Mouse (Mus musculus) CH12.LX (cell line): ENCODE measurements around the gene Ddx58. TPM values are rescaled to one million over a fixed set of nuclear protein-coding genes. Genes with fewer than 3 reads are reported as not detected.

Experiments
- DNase-seq: peaks from one replicate; pipeline ENCODE4 v3.0.0-alpha.2; 2013; ENCODE audit errors: extremely low read depth
- H3K27ac ChIP-seq: 2 replicates; pipeline ENCODE4 v1.5.1; 2012; ENCODE audit warnings: low read depth, mild to moderate bottlenecking, control low read depth, moderate library complexity; ENCODE audit not compliant: insufficient read depth
- H3K27me3 ChIP-seq: replicated peaks from 2 replicates; pipeline ENCODE3; 2012; ENCODE audit warnings: inconsistent platforms
- H3K36me3 ChIP-seq, 2 experiments: replicated peaks in 1 of 2; 2 replicates each; pipeline versions ENCODE3 to v1.6.1; 2012; ENCODE audit warnings: inconsistent platforms in 1 of 2, low read length in 1 of 2, mild to moderate bottlenecking in 1 of 2, mixed read lengths in 1 of 2, moderate library complexity in 1 of 2; ENCODE audit not compliant: control insufficient read depth in 1 of 2, insufficient read depth in 1 of 2
- H3K4me1 ChIP-seq, 2 experiments: 2 replicates each; pipeline ENCODE4 v1.6.1; 2012; ENCODE audit warnings: inconsistent platforms in 1 of 2, moderate library complexity in 1 of 2; ENCODE audit not compliant: insufficient read depth in 2 of 2, control insufficient read depth in 1 of 2
- H3K4me2 ChIP-seq: 2 replicates; pipeline ENCODE4 v1.6.1; 2012; ENCODE audit warnings: low read depth, mild to moderate bottlenecking, control low read depth; ENCODE audit not compliant: poor library complexity, insufficient read depth, severe bottlenecking
- H3K4me3 ChIP-seq, 3 experiments: fragments of 150-350 bp in 1 of 3; sonication (generic) in 1 of 3; replicated peaks in 1 of 3; 2 replicates each; pipeline versions ENCODE3 to v1.5.1; 2011 to 2012; ENCODE audit warnings: low read depth in 2 of 3, low read length in 2 of 3, mild to moderate bottlenecking in 2 of 3, moderate library complexity in 2 of 3, control low read depth in 1 of 3, improper control_type of control experiment in 1 of 3, inconsistent platforms in 1 of 3, mixed read lengths in 1 of 3; ENCODE audit not compliant: poor library complexity in 1 of 3
- H3K79me2 ChIP-seq: replicated peaks from 2 replicates; pipeline ENCODE4 v1.6.1; 2012; ENCODE audit warnings: mild to moderate bottlenecking, moderate library complexity; ENCODE audit not compliant: control insufficient read depth, poor library complexity, insufficient read depth, severe bottlenecking; ENCODE audit errors: extremely low read depth
- H3K9ac ChIP-seq: 2 replicates; pipeline ENCODE4 v1.6.1; 2012; ENCODE audit warnings: low read depth, mild to moderate bottlenecking, control low read depth, moderate library complexity; ENCODE audit not compliant: insufficient read depth
- H3K9me3 ChIP-seq: replicated peaks from 2 replicates; pipeline ENCODE3; 2012; ENCODE audit warnings: low read length, inconsistent platforms, mixed read lengths
- BHLHE40 ChIP-seq: IDR thresholded peaks from 2 replicates; pipeline ENCODE4 v1.6.1; 2011; ENCODE audit warnings: mild to moderate bottlenecking, low read depth, low read length, improper control_type of control experiment
- CHD1 ChIP-seq: IDR thresholded peaks from 2 replicates; pipeline ENCODE4 v1.6.1; 2012; ENCODE audit warnings: low read depth, low read length, improper control_type of control experiment, inconsistent platforms
- CHD2 ChIP-seq: IDR thresholded peaks from 2 replicates; pipeline ENCODE4 v1.6.1; 2011; ENCODE audit warnings: low read length, improper control_type of control experiment
- E2F4 ChIP-seq: IDR thresholded peaks from 2 replicates; pipeline ENCODE4 v1.6.1; 2011; ENCODE audit warnings: low read depth, low read length, improper control_type of control experiment; ENCODE audit not compliant: insufficient replicate concordance
- ELF1 ChIP-seq: IDR thresholded peaks from 2 replicates; pipeline ENCODE4 v1.6.1; 2014; ENCODE audit warnings: low read depth, mild to moderate bottlenecking, inconsistent platforms, low read length, improper control_type of control experiment
- EP300 ChIP-seq: IDR thresholded peaks from 2 replicates; pipeline ENCODE4 v1.6.1; 2011; ENCODE audit warnings: low read length, improper control_type of control experiment
- HCFC1 ChIP-seq: IDR thresholded peaks from 2 replicates; pipeline ENCODE4 v1.6.1; 2012; ENCODE audit warnings: low read depth, mild to moderate bottlenecking, inconsistent platforms, low read length, improper control_type of control experiment
- IRF4 ChIP-seq: IDR thresholded peaks from 2 replicates; pipeline ENCODE4 v1.6.1; 2014; ENCODE audit warnings: low read depth, mild to moderate bottlenecking, inconsistent platforms, low read length, improper control_type of control experiment
- JUN ChIP-seq: IDR thresholded peaks from 2 replicates; pipeline ENCODE4 v1.6.1; 2011; ENCODE audit warnings: low read depth, mild to moderate bottlenecking, low read length, improper control_type of control experiment, moderate library complexity; ENCODE audit not compliant: insufficient read depth
- JUND ChIP-seq: conservative IDR thresholded peaks from 2 replicates; pipeline ENCODE4 v1.6.1; 2011; ENCODE audit warnings: low read depth, low read length, improper control_type of control experiment
- MAFK ChIP-seq: IDR thresholded peaks from 2 replicates; pipeline ENCODE4 v1.6.1; 2011; ENCODE audit warnings: low read length, improper control_type of control experiment; ENCODE audit not compliant: insufficient replicate concordance
- MAX ChIP-seq: IDR thresholded peaks from 2 replicates; pipeline ENCODE4 v1.6.1; 2011; ENCODE audit warnings: low read length, improper control_type of control experiment
- MAZ ChIP-seq: IDR thresholded peaks from 2 replicates; pipeline ENCODE4 v1.6.1; 2012; ENCODE audit warnings: low read depth, mild to moderate bottlenecking, inconsistent platforms, low read length, improper control_type of control experiment, moderate library complexity
- MEF2A ChIP-seq: IDR thresholded peaks from 2 replicates; pipeline ENCODE4 v1.6.1; 2014; ENCODE audit warnings: low read depth, mild to moderate bottlenecking, inconsistent platforms, low read length, improper control_type of control experiment, borderline replicate concordance
- MXI1 ChIP-seq: IDR thresholded peaks from 2 replicates; pipeline ENCODE4 v1.6.1; 2011; ENCODE audit warnings: mild to moderate bottlenecking, low read depth, low read length, improper control_type of control experiment
- NELFE ChIP-seq: IDR thresholded peaks from 2 replicates; pipeline ENCODE4 v1.6.1; 2011; ENCODE audit warnings: low read depth, low read length, improper control_type of control experiment
- NRF1 ChIP-seq: IDR thresholded peaks from 2 replicates; pipeline ENCODE4 v1.6.1; 2014; ENCODE audit warnings: low read depth, mild to moderate bottlenecking, inconsistent platforms, low read length, improper control_type of control experiment, moderate library complexity
- PAX5 ChIP-seq: IDR thresholded peaks from 2 replicates; pipeline ENCODE4 v1.6.1; 2012; ENCODE audit warnings: low read length, inconsistent platforms, mixed read lengths
- POLR2A ChIP-seq: IDR thresholded peaks from 2 replicates; pipeline ENCODE4 v1.6.1; 2011; ENCODE audit warnings: low read depth, mild to moderate bottlenecking, improper control_type of control experiment, low read length
- POLR2AphosphoS2 ChIP-seq: IDR thresholded peaks from 2 replicates; pipeline ENCODE4 v1.6.1; 2011; ENCODE audit warnings: low read depth, low read length, improper control_type of control experiment
- RAD21 ChIP-seq: IDR thresholded peaks from 2 replicates; pipeline ENCODE4 v1.6.1; 2011; ENCODE audit warnings: low read depth, mild to moderate bottlenecking, low read length, improper control_type of control experiment, moderate library complexity
- RCOR1 ChIP-seq: conservative IDR thresholded peaks from 2 replicates; pipeline ENCODE4 v1.6.1; 2012; ENCODE audit warnings: low read depth, mild to moderate bottlenecking, inconsistent platforms, low read length, improper control_type of control experiment
- SIN3A ChIP-seq: IDR thresholded peaks from 2 replicates; pipeline ENCODE4 v1.6.1; 2012; ENCODE audit warnings: low read length, improper control_type of control experiment, inconsistent platforms
- SMC3 ChIP-seq: IDR thresholded peaks from 2 replicates; pipeline ENCODE4 v1.6.1; 2011; ENCODE audit warnings: low read depth, low read length, improper control_type of control experiment
- TBP ChIP-seq: conservative IDR thresholded peaks from 2 replicates; pipeline ENCODE4 v1.6.1; 2011; ENCODE audit warnings: low read depth, low read length, improper control_type of control experiment
- TCF12 ChIP-seq: IDR thresholded peaks from 2 replicates; pipeline ENCODE4 v1.6.1; 2014; ENCODE audit warnings: low read depth, mild to moderate bottlenecking, inconsistent platforms, low read length, improper control_type of control experiment
- UBTF ChIP-seq: IDR thresholded peaks from 2 replicates; pipeline ENCODE4 v1.6.1; 2012; ENCODE audit warnings: low read depth, mild to moderate bottlenecking, inconsistent platforms, low read length, improper control_type of control experiment, moderate library complexity
- USF1 ChIP-seq: IDR thresholded peaks from 2 replicates; pipeline ENCODE4 v1.6.1; 2014; ENCODE audit warnings: low read depth, mild to moderate bottlenecking, inconsistent platforms, low read length, improper control_type of control experiment
- USF2 ChIP-seq: conservative IDR thresholded peaks from 2 replicates; pipeline ENCODE4 v1.6.1; 2011; ENCODE audit warnings: low read depth, low read length, improper control_type of control experiment
- ZC3H11A ChIP-seq: IDR thresholded peaks from 2 replicates; pipeline ENCODE4 v1.6.1; 2012; ENCODE audit warnings: low read depth, mild to moderate bottlenecking, inconsistent platforms, low read length, improper control_type of control experiment
- ZKSCAN1 ChIP-seq: IDR thresholded peaks from 2 replicates; pipeline ENCODE4 v1.6.1; 2012; ENCODE audit warnings: low read depth, inconsistent platforms, low read length, improper control_type of control experiment, borderline replicate concordance
- ZMIZ1 ChIP-seq: IDR thresholded peaks from 2 replicates; pipeline ENCODE4 v1.6.1; 2012; ENCODE audit warnings: low read depth, mild to moderate bottlenecking, inconsistent platforms, low read length, improper control_type of control experiment
- ZNF384 ChIP-seq: IDR thresholded peaks from 2 replicates; pipeline ENCODE4 v1.6.1; 2012; ENCODE audit warnings: low read depth, low read length, improper control_type of control experiment, inconsistent platforms
- dilution Hi-C: fragments of 300-500 bp; cut with MboI; formaldehyde crosslinking; loops from 2 replicates; pipeline ENCODE4 v1.14.3; 2020; ENCODE audit warnings: low sequenced_read_pairs; ENCODE audit not compliant: extremely low pct_unique_long_range_greater_than_20kb, extremely low pct_ligation_motif_present
- in situ Hi-C: fragments of 300-500 bp; cut with MboI; formaldehyde crosslinking; loops from 3 replicates; pipeline ENCODE4 v1.14.3; 2019; ENCODE audit warnings: low sequenced_read_pairs, low pct_ligation_motif_present, low pct_unique_long_range_greater_than_20kb, mixed read lengths
- polyA plus RNA-seq: library from polyadenylated mRNA; unstranded; fragments of >175 nt; gene quantifications from 2 replicates; pipeline ENCODE4 v1.2.1, GENCODE M21; 2012; ENCODE audit warnings: low read depth; ENCODE audit not compliant: insufficient read length
- total RNA-seq, 2 experiments: library from RNA; depleted of rRNA; stranded (reverse); fragments of 300-350 nt in 1 of 2; fragments of >200 nt in 1 of 2; gene quantifications; 2 replicates each; pipeline ENCODE4 v1.2.3; 2012 to 2014

Gene Ddx58
- total and polyA plus RNA-seq, 3 experiments, result 4.2 to 7.3 (median 6.6) TPM

DNA sequence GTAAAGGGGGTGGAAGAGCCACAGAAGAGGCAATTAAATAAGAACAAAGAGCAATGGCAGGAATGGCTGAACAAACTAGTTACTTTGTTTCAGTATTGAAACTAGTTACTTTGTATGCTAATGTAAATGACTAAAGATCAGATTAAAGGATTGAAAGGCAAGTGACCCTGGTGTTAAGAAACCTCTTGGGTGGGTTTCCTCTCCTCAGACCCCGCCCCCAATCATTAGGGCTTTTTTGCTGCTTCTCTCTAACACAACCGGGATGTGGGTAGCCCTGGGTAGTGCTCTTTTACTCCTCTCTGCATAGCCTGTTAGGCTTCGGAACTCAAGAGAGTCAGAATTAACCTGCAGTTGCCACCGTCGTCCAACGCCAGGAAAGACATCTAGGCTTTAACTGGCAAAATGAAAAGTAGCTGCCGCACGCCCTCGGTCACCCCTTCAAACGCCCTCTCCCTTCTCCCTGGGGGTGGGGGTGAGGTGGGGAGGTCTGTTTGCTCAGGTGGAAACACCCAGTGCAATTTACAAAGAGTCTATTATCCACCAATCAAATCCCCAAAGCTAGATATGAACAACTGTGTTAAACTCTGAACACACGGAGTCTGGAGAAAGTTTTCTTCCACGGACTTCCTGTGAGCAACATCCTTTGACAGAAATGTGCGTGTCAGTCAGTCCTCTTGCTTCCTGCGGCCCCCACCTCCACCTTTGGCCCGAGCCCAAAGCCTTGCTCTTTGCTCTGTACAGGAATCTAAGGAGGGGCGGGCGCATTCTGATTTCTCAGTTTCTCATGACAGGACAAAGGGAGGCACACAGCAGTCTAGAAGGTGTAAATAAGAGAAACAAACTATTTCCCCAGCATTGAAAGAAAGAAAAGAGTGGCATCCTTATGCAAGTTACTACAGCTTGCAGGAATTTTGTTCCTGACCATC, 882 bp downstream of the Ddx58 start:
- peaks cover 7 to 31% of the 10 kb centered on the region in 2 experiments; a peak in 3 of 4 replicates for H3K4me1 ChIP-seq
- H3K4me2 ChIP-seq, result peak overlapping the region; percentile 94
- H3K4me3 ChIP-seq, result peak overlapping the region; percentile 57 to 75 (median 67)
- no peak for TF ChIP-seq E2F4
- TF ChIP-seq ZC3H11A, result no peak
- TF ChIP-seq ZMIZ1, result no peak
- TF ChIP-seq SMC3, result no peak
- no peak for TF ChIP-seq MAX
- TF ChIP-seq UBTF, result no peak
- TF ChIP-seq JUN, result no peak
- TF ChIP-seq ELF1, result 0 out of 2 replicates have a peak, but pooled peaks have one; percentile 43
- no peak for TF ChIP-seq POLR2AphosphoS2
- no peak for TF ChIP-seq USF1
- TF ChIP-seq JUND, result no peak
- no peak for TF ChIP-seq RAD21
- TF ChIP-seq SIN3A, result peak; percentile 61; the same call in 1 of the 2 replicates
- TF ChIP-seq POLR2A, result no peak
- no peak for TF ChIP-seq ZNF384
- no peak for TF ChIP-seq MAZ
- no peak for TF ChIP-seq NELFE
- TF ChIP-seq BHLHE40, result no peak
- TF ChIP-seq ZKSCAN1, result no peak
- TF ChIP-seq USF2, result no peak
- TF ChIP-seq MAFK, result no peak
- TF ChIP-seq MEF2A, result no peak
- peak; percentile 25; the same call in 1 of the 2 replicates for TF ChIP-seq IRF4
- TF ChIP-seq MXI1, result peak; percentile 74
- TF ChIP-seq RCOR1, result no peak
- TF ChIP-seq TCF12, result peak; percentile 39; the same call in 1 of the 2 replicates
- no peak for TF ChIP-seq EP300
- TF ChIP-seq TBP, result no peak
- no peak for TF ChIP-seq NRF1
- TF ChIP-seq CHD2, result 0 out of 2 replicates have a peak, but pooled peaks have one; percentile 12
- TF ChIP-seq PAX5, result no peak
- no peak for TF ChIP-seq CHD1
- 0 out of 2 replicates have a peak, but pooled peaks have one; percentile 30 for TF ChIP-seq HCFC1
- no peak overlapping the region for H3K27ac ChIP-seq
- no peaks in the 10 kb centered on the region for H3K27me3 ChIP-seq
- H3K36me3 ChIP-seq, result peaks cover 0 to 9% of the 10 kb centered on the region in 2 experiments
- in situ Hi-C loops (no loop called here), dilution Hi-C loops (no loop called here)
- no peaks in the 10 kb centered on the region for H3K9me3 ChIP-seq
- peak overlapping the region; percentile 82 for H3K9ac ChIP-seq
- DNase-seq, result no peak
- no peaks in the 10 kb centered on the region for H3K79me2 ChIP-seq
